Mouse (Mus musculus) heart, adult 2 months (tissue): Measurements from ENCODE around the gene Plxdc2.

Source experiments
- EP300 ChIP-seq: fragments of 200-500 bp; IDR thresholded peaks from 2 replicates; pipeline ENCODE4 v1.6.1; 2011; ENCODE audit warnings: low read depth, low read length, control low read depth; ENCODE audit not compliant: insufficient read depth
- POLR2A ChIP-seq: fragments of 200-500 bp; IDR thresholded peaks from 2 replicates; pipeline ENCODE4 v1.6.1; 2011; ENCODE audit warnings: mild to moderate bottlenecking, low read depth, low read length, control low read depth; ENCODE audit not compliant: insufficient read depth

DNA sequence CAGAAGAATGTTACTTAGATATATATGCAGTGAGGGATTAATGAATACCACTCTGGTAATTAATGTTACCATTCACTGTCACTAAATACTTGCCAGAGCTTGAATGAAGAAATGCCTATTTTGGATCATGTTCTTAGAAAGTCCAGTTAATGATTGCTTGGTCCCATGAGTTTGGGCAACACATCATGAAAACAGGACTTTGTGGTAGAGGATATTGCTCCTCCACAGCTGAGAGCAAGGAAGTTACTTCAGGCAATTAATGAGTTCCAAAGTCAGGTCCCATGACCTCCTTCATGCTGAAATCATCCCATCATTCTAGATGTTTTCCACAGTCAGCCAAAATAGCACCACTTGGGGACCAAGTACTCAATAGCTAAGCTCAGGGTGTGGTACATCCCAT is 220.5 kb downstream of the Plxdc2 start:
- TF ChIP-seq EP300, result no peak
- no peak for TF ChIP-seq POLR2A
